Mouse (Mus musculus): ENCODE measurements around the gene Defb45.

DNA sequence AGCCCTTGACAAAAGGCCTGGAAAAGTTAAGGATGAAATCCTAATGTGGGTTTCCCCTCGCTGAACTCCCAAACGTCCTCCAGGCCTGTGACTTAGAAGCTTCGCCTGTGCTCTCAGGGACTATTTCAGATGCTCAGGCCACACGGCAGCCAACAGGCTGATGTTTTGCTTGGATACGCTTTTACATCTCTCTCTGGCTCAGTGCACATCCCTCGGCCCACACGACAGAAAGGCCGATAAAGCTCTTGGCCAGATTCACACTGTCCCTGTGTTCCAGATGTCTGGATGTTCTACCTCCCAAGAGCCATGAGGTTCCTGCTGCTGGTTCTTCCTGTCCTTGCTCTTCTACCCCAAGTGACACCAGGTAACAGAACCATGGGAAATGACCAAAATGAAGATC, 25.7 kb downstream of the Defb45 start:
- TF ChIP-seq CTCF (IDR thresholded peaks at IDR 0.05; ENCODE audit: insufficient read depth, low read depth, low read length) (no peak), POLR2A (IDR thresholded peaks at IDR 0.05; ENCODE audit: insufficient read depth, low read depth, low read length) (no peak)

Data from olfactory bulb, adult 2 months (tissue).